Mouse (Mus musculus) brain, embryonic 14.5 days (tissue): ENCODE measurements around the gene Atg10.

Experiments used
- CTCF ChIP-seq: fragments of 200-500 bp; IDR thresholded peaks from 2 replicates; pipeline ENCODE4 v1.5.1; 2012; ENCODE audit warnings: inconsistent platforms, mild to moderate bottlenecking, moderate library complexity, borderline replicate concordance; ENCODE audit not compliant: insufficient read depth, insufficient read length; ENCODE audit errors: extremely low read depth
- POLR2A ChIP-seq: fragments of 200-500 bp; IDR thresholded peaks from 2 replicates; pipeline ENCODE4 v1.6.1; 2012; ENCODE audit warnings: mild to moderate bottlenecking, inconsistent platforms, borderline replicate concordance; ENCODE audit not compliant: poor library complexity, insufficient read depth, insufficient read length, severe bottlenecking; ENCODE audit errors: extremely low read depth

DNA sequence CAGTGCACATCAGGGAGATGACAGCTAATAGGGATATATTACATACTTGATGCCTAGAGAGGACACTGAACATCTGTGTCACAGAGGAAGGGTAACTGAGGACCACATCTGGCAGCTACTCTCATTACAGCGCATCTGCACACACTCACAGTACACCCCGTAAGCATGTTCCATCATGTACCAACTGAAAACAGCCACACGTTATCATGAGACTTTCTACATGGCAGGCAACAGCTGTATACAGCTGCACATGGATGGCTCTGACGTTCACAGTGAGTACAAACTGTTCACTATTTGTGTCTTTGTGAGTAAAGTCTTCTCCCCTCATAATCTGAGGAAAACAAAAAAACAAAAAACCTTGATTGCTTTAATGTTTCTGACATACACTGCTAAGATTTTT, 55.3 kb downstream of the Atg10 start:
- TF ChIP-seq CTCF (no peak), POLR2A (no peak)
